Mouse (Mus musculus): ENCODE data around the gene Lhfp. TPM values are rescaled to one million over a fixed set of nuclear protein-coding genes. Genes with fewer than 3 reads are reported as not detected.

Lhfp gene
- not detected for polyA plus RNA-seq (2017; shearing (Covaris generic))

GRCm38 (mm10) chr3:53041411-53042239 is at the start of gene Lhfp:
Gene Lhfp (plus strand): TSS chr3:53041528.
- peak; percentile 35 for ATAC-seq

- no peak for ATAC-seq
These were observed 48.0 kb upstream of the Lhfp start for GRCm38 (mm10) chr3:52993296-52993695.

GRCm38 (mm10) chr3:52994666-52995065 is 46.7 kb upstream of the Lhfp start:
- no peak for ATAC-seq

- no peak for ATAC-seq
These were observed 44.7 kb upstream of the Lhfp start for GRCm38 (mm10) chr3:52996635-52997034.

GRCm38 (mm10) chr3:52997381-52997780 is 43.9 kb upstream of the Lhfp start:
- ATAC-seq, result no peak

- no peak for ATAC-seq
These were observed 42.1 kb upstream of the Lhfp start for GRCm38 (mm10) chr3:52999016-52999744.

GRCm38 (mm10) chr3:52999996-53000395 is 41.3 kb upstream of the Lhfp start:
- no peak for ATAC-seq

GRCm38 (mm10) chr3:53002076-53002475 is 39.3 kb upstream of the Lhfp start:
- ATAC-seq, result no peak

GRCm38 (mm10) chr3:53004406-53005114 is 36.8 kb upstream of the Lhfp start:
- ATAC-seq, result peak; percentile 67

- ATAC-seq, result no peak
These were observed 33.9 kb upstream of the Lhfp start for GRCm38 (mm10) chr3:53007411-53007810.

GRCm38 (mm10) chr3:53016436-53017340 is 24.6 kb upstream of the Lhfp start, which contains the start of gene Cog6:
Gene Cog6 (minus strand): TSS chr3:53017237.
- ATAC-seq, result peak; percentile 89

- ATAC-seq, result no peak
These were observed 14.0 kb upstream of the Lhfp start for GRCm38 (mm10) chr3:53027333-53027732.

GRCm38 (mm10) chr3:53029046-53029445 is 12.3 kb upstream of the Lhfp start:
- ATAC-seq, result peak; percentile 75

GRCm38 (mm10) chr3:53031586-53031985 is 9.7 kb upstream of the Lhfp start:
- no peak for ATAC-seq

- ATAC-seq, result no peak
These were observed 8.9 kb upstream of the Lhfp start for GRCm38 (mm10) chr3:53032432-53032831.

GRCm38 (mm10) chr3:53033448-53033847 is 7.9 kb upstream of the Lhfp start:
- ATAC-seq, result no peak

- ATAC-seq, result no peak
These were observed 5.3 kb upstream of the Lhfp start for GRCm38 (mm10) chr3:53036076-53036475.

- ATAC-seq, result peak; percentile 70
These were observed 4.4 kb upstream of the Lhfp start for GRCm38 (mm10) chr3:53036941-53037340.

GRCm38 (mm10) chr3:53038913-53039312 is 2.4 kb upstream of the Lhfp start:
- no peak for ATAC-seq

- no peak for ATAC-seq
These were observed 1.6 kb upstream of the Lhfp start for GRCm38 (mm10) chr3:53039746-53040145.

- ATAC-seq, result no peak
These were observed 526 bp upstream of the Lhfp start for GRCm38 (mm10) chr3:53040593-53041410.
